Mouse (Mus musculus) lung, postnatal 0 days (tissue): ENCODE data around the gene Wnt9b.

ENCODE experiments used
- CTCF ChIP-seq: IDR thresholded peaks from 2 replicates; pipeline ENCODE4 v1.5.1; 2016; ENCODE audit warnings: antibody characterized with exemption, mild to moderate bottlenecking
- EP300 ChIP-seq: IDR thresholded peaks from 2 replicates; pipeline ENCODE4 v1.6.1; 2016; ENCODE audit warnings: antibody characterized with exemption, mild to moderate bottlenecking, control low read depth

DNA sequence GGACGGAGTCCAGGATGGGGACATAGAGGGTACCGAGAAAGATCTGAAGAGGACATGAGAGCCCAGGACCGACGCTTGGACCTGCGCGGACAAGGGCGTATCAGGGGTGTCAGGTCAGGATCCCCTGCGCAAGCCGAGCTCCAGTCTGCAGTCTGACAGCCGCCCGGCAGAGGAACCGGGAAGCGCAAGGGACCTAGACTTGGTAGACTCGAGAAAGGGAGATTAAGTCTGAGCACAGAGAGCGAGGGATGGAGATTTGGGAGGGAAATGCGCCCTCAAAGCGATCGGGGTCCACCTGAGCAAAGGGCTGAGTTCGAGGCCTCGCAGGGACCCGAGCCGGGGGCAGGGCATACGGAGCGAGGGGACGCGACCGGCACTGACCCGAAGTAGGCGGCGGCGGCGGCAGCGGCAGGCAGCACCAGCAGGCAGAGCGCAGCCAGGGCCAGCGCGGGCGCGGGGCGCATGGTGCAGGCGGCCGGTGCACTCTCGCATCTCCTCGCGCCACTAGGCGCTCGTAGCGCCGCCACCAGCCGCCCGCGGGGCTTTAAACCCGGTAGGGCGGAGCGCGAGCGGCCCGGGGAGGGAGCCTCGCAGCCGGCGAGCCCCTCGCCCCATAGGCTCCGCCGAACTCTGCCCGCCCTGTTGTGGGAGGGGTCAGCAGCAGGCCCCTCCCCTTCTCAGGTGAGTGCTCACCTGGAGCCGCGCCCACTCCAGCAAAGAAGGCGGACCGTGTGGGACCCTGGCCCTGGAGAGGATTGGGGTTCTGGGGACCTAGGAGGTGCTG is at the start of gene Wnt9b:
- TF ChIP-seq CTCF (no peak), EP300 (no peak)
